ENCODE assay signal across 28 mouse cellular contexts in genomic region chr9:86095460-86095859, GRCm38 (mm10).
"Had no signal": no experiment of that assay in that cellular context is flagged by ENCODE, and none has a peak within 500 bp of the region (broad histone marks: within the 10 kb centered on the region; RNA-seq: fewer than 3 reads in every experiment).

No protein-coding gene starts in this region.

- H3K4me2 ChIP-seq: embryonic facial prominence, embryonic 12.5 days; embryonic facial prominence, embryonic 13.5 days; embryonic facial prominence, embryonic 15.5 days; forebrain, embryonic 12.5 days; forebrain, embryonic 13.5 days; forebrain, embryonic 15.5 days had no signal

- H3K36me3 ChIP-seq: embryonic facial prominence, embryonic 10.5 days; embryonic facial prominence, embryonic 12.5 days; embryonic facial prominence, embryonic 13.5 days; embryonic facial prominence, embryonic 15.5 days; forebrain, embryonic 10.5 days; forebrain, embryonic 12.5 days; forebrain, embryonic 15.5 days had no signal

- H3K27ac ChIP-seq: embryonic facial prominence, embryonic 10.5 days; embryonic facial prominence, embryonic 12.5 days; embryonic facial prominence, embryonic 13.5 days; embryonic facial prominence, embryonic 15.5 days; forebrain, embryonic 10.5 days; forebrain, embryonic 12.5 days; forebrain, embryonic 13.5 days; forebrain, embryonic 15.5 days; gastrocnemius, adult 2 months had no signal

- DNase-seq: cerebellum, adult 18-20 months; cerebellum, adult 2 months; cerebellum, adult 8-10 months; cerebellum, adult 9-10 months; cerebellum, adult 9-11 months; cerebellum, postnatal 10 days; cerebellum, postnatal 14 days; cerebellum, postnatal 25 days; cerebellum, postnatal 36 days; embryo, embryonic 11 days; forebrain, postnatal 0 days; gastrocnemius, adult 2 months; gastrocnemius, postnatal 10 days; gastrocnemius, postnatal 14 days; gastrocnemius, postnatal 25 days; gastrocnemius, postnatal 36 days; heart, adult 11 months had no signal

- H3K27me3 ChIP-seq: embryonic facial prominence, embryonic 12.5 days; embryonic facial prominence, embryonic 13.5 days; embryonic facial prominence, embryonic 15.5 days; forebrain, embryonic 12.5 days; forebrain, embryonic 13.5 days; forebrain, embryonic 15.5 days had no signal

- H3K4me3 ChIP-seq: embryonic facial prominence, embryonic 10.5 days; embryonic facial prominence, embryonic 12.5 days; embryonic facial prominence, embryonic 13.5 days; embryonic facial prominence, embryonic 15.5 days; erythroblast, embryonic 14.5 days; forebrain, embryonic 10.5 days; forebrain, embryonic 12.5 days; forebrain, embryonic 13.5 days; forebrain, embryonic 15.5 days; gastrocnemius, adult 2 months had no signal

- H3K9me3 ChIP-seq: embryonic facial prominence, embryonic 10.5 days; embryonic facial prominence, embryonic 12.5 days; embryonic facial prominence, embryonic 13.5 days; embryonic facial prominence, embryonic 15.5 days; forebrain, embryonic 10.5 days; forebrain, embryonic 12.5 days; forebrain, embryonic 13.5 days; forebrain, embryonic 15.5 days had no signal

- H3K4me1 ChIP-seq: embryonic facial prominence, embryonic 10.5 days; embryonic facial prominence, embryonic 12.5 days; embryonic facial prominence, embryonic 15.5 days; forebrain, embryonic 12.5 days; forebrain, embryonic 13.5 days; forebrain, embryonic 15.5 days had no signal

- ATAC-seq: forebrain, embryonic 13.5 days; forebrain, embryonic 14.5 days; forebrain, embryonic 15.5 days; forebrain, embryonic 16.5 days; forebrain, postnatal 0 days had no signal

- H3K9ac ChIP-seq: embryonic facial prominence, embryonic 12.5 days; embryonic facial prominence, embryonic 13.5 days; embryonic facial prominence, embryonic 15.5 days; forebrain, embryonic 12.5 days; forebrain, embryonic 13.5 days; forebrain, embryonic 15.5 days; forebrain, postnatal 0 days had no signal
